Mouse (Mus musculus): ENCODE results near the gene Nin.

GRCm38 (mm10) chr12:69966071-69966470 is 147.4 kb downstream of the Nin start:
- TF ChIP-seq POLR2A (IDR thresholded peaks at IDR 0.05; ENCODE audit: borderline replicate concordance, low read depth, low read length) (no peak), CTCF (IDR thresholded peaks at IDR 0.05; ENCODE audit: low read depth, low read length) (no peak)

Data from bone marrow macrophage, adult 2 months (primary cell).